Mouse (Mus musculus) lung, postnatal 0 days (tissue): ENCODE results near the gene Arhgef17.

Experiments used
- CTCF ChIP-seq: IDR thresholded peaks from 2 replicates; pipeline ENCODE4 v1.5.1; 2016; ENCODE audit warnings: antibody characterized with exemption, mild to moderate bottlenecking
- EP300 ChIP-seq: IDR thresholded peaks from 2 replicates; pipeline ENCODE4 v1.6.1; 2016; ENCODE audit warnings: antibody characterized with exemption, mild to moderate bottlenecking, control low read depth

- no peak for TF ChIP-seq CTCF
- TF ChIP-seq EP300, result no peak
Observed at GRCm38 (mm10) chr7:100839632-100840402, 92.1 kb downstream of the Arhgef17 start.
